Mouse (Mus musculus) thymus, postnatal 10 days (tissue): ENCODE results near the gene Tac4.

ENCODE experiments used
- DNase-seq, 2 experiments: peaks; one replicate each; pipeline ENCODE4 v3.0.0; 2021; ENCODE audit warnings: low spot score in 2 of 2

Tac4 gene

DNA sequence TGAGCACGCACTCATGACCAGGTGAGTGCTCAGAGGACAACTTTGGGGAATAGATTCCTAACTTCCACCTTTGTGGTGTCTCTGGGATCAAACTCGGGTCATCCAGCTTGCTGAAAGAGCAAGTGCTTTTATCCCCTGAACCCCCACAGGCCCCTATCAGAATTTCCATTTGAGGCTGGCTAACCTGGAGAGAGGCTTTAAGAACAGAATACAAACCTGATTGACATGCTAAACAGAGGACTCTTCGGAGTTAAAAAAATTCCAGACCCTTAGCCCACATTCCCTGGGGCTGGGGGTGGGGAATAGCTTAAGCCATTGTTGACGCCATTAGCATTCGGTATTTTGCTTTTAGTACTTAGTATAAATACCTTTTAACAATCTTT lies 50.1 kb downstream of the Tac4 start:
- DNase-seq: no peak

DNA sequence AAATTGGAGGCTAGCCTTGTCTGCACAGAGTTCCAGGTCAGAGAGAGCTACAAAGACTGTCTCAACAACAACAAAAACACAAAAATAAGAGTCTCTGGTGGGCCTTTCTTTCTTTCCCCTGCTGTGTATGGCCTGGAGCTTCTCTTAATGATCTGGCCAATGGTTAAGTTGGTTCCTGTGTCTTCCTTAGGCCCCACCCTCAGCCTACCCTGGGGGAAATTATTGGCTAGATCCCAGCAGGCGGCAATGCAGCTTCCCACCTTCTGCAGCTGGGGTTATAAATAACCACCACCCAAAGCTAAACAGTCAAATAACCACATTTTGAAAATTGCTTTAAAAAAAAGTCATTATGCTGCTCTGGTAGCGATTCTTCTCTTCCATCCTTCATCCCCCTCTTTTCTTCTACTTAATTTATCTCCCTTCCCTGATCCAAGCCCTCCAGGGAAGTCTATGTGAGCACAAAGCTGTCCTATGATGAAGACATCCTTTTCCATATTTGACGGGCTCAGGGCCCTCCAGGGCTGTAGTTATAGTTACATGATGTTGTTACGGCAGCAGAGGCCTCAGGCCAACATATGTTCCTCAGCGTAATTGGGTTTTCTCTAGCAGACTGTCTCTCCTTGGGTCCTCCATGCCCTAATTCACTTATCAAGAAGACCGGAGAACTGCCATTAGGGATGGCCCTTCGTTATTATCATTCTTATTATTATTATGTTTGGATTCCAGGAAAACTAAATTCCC lies 54.1 kb downstream of the Tac4 start:
- DNase-seq: no peak

DNA sequence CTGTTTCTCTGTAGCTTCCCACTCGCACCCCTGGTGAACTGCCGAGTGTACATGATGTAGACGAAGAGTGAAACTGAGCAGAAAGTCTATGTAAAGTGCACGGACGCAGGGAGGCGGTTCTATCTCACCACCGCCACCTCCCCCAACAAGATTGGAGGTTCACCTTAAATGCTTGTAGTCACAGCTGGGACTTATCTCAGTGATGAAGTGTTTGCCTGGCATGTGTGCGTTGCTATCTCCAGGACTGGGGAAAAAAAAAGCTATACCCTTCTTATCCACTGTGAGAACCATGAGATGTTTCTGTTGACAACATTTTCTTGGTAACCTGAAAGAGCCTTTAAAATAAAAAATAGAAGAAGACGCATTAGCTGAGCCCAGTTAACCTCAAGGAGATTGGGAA lies 56.8 kb downstream of the Tac4 start:
- DNase-seq: no peak
